Mouse (Mus musculus): ENCODE data around the gene Wtap. TPM values are rescaled to one million over a fixed set of nuclear protein-coding genes. Genes with fewer than 3 reads are reported as not detected.

Gene Wtap
- total and polyA plus RNA-seq, 3 experiments, result 63.5 to 74.0 TPM; not detected in 1

- no peaks in the 10 kb centered on the region for H3K9me3 ChIP-seq (replicated peaks; ENCODE audit: insufficient read depth, low read length)
- no peak for DNase-seq (ENCODE audit: low read depth, low spot score)
- no peak overlapping the region for H3K9ac ChIP-seq (ENCODE audit: control insufficient read depth, low read depth, low read length, poor library complexity, severe bottlenecking)
- H3K4me1 ChIP-seq (ENCODE audit: control insufficient read depth in 1 of 2, insufficient read depth in 2 of 2, low read length in 2 of 2), result peaks cover 0 to 7% of the 10 kb centered on the region in 2 experiments; a peak in 2 of 4 replicates
- peaks cover 2 to 6% of the 10 kb centered on the region in 2 experiments; a peak in 2 of 4 replicates for H3K36me3 ChIP-seq (ENCODE audit: control insufficient read depth in 1 of 2, insufficient read depth in 2 of 2, low read length in 2 of 2)
- no peaks in the 10 kb centered on the region for H3K27me3 ChIP-seq (ENCODE audit: control insufficient read depth in 1 of 2, insufficient read depth in 2 of 2, low read length in 2 of 2)
- no peak for TF ChIP-seq NELFE (IDR thresholded peaks at IDR 0.05; ENCODE audit: low read depth, low read length)
- TF ChIP-seq USF2 (IDR thresholded peaks at IDR 0.05; ENCODE audit: borderline replicate concordance in 1 of 2, insufficient read depth in 1 of 2, low read depth in 1 of 2, low read length in 2 of 2), result no peak
- no peak for TF ChIP-seq POLR2AphosphoS2 (IDR thresholded peaks at IDR 0.05; ENCODE audit: low read length)
- TF ChIP-seq MYB (IDR thresholded peaks at IDR 0.05; ENCODE audit: low read depth, low read length), result no peak
- no peak for TF ChIP-seq TAL1 (IDR thresholded peaks at IDR 0.05; ENCODE audit: low read length)
- no peak for TF ChIP-seq MAZ (IDR thresholded peaks at IDR 0.05; ENCODE audit: low read depth, low read length)
- no peak for TF ChIP-seq CHD2 (IDR thresholded peaks at IDR 0.05; ENCODE audit: low read length)
- TF ChIP-seq GABPA (IDR thresholded peaks at IDR 0.05; ENCODE audit: low read depth, low read length), result no peak
- TF ChIP-seq KAT2A (conservative IDR thresholded peaks at IDR 0.05; ENCODE audit: low read depth, low read length), result no peak
- no peak for TF ChIP-seq CTCF (IDR thresholded peaks at IDR 0.05 in 2 of 3, conservative IDR thresholded peaks at IDR 0.05 in 1 of 3; ENCODE audit: control insufficient read depth in 1 of 3, insufficient read depth in 1 of 3, low read depth in 2 of 3, low read length in 3 of 3, poor library complexity in 1 of 3, severe bottlenecking in 1 of 3)
- TF ChIP-seq RAD21 (IDR thresholded peaks at IDR 0.05; ENCODE audit: low read depth, low read length), result no peak
- no peak for TF ChIP-seq MYC (IDR thresholded peaks at IDR 0.05; ENCODE audit: low read depth, low read length)
- no peak for TF ChIP-seq RCOR1 (IDR thresholded peaks at IDR 0.05; ENCODE audit: low read depth, low read length)
- TF ChIP-seq CHD1 (IDR thresholded peaks at IDR 0.05; ENCODE audit: low read depth, low read length), result no peak
- no peak for TF ChIP-seq SIN3A (IDR thresholded peaks at IDR 0.05; ENCODE audit: low read length)
- TF ChIP-seq ELF1 (IDR thresholded peaks at IDR 0.05; ENCODE audit: low read depth, low read length), result no peak
- TF ChIP-seq BHLHE40 (IDR thresholded peaks at IDR 0.05; ENCODE audit: borderline replicate concordance, low read depth, low read length), result no peak
- TF ChIP-seq ZNF384 (IDR thresholded peaks at IDR 0.05; ENCODE audit: low read depth, low read length), result no peak
- no peaks in the 10 kb centered on the region; the same call in 1 of the 2 replicates for H3K79me2 ChIP-seq (ENCODE audit: control insufficient read depth, insufficient read depth, low read length, poor library complexity)
- H3K27ac ChIP-seq (ENCODE audit: control insufficient read depth, low read depth, low read length), result no peak overlapping the region
- H3K4me3 ChIP-seq (ENCODE audit: control insufficient read depth in 1 of 2, insufficient read depth in 1 of 2, low read depth in 2 of 2, low read length in 2 of 2), result no peak overlapping the region
These were observed 37.3 kb downstream of the Wtap start for GRCm38 (mm10) chr17:12956664-12957063.

DNA sequence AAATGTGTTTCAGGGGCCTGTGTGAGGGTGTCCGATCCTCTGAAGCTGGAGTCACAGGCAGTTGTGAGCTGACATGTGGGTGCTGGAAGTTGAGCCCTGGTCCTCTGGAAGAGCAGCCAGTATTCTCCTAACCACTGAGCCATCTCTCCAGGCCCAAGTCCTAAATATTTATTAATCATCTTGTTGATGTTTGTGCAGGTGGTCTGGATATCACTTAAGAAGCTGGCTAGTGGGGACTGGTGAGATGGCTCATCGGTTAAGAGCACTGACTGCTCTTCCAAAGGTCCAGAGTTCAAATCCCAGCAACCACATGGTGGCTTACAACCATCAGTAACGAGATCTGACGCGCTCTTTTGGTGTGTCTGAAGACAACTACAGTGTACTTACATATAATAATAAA, 44.3 kb downstream of the Wtap start:
- peaks cover 2 to 3% of the 10 kb centered on the region in 2 experiments; a peak in 1 of 4 replicates for H3K4me1 ChIP-seq (ENCODE audit: control insufficient read depth in 1 of 2, insufficient read depth in 2 of 2, low read length in 2 of 2)
- H3K27ac ChIP-seq (ENCODE audit: control insufficient read depth, low read depth, low read length), result no peak overlapping the region
- no peaks in the 10 kb centered on the region for H3K9me3 ChIP-seq (replicated peaks; ENCODE audit: insufficient read depth, low read length)
- peaks cover 0 to 9% of the 10 kb centered on the region in 2 experiments; a peak in 3 of 4 replicates for H3K36me3 ChIP-seq (ENCODE audit: control insufficient read depth in 1 of 2, insufficient read depth in 2 of 2, low read length in 2 of 2)
- TF ChIP-seq TBP (IDR thresholded peaks at IDR 0.05; ENCODE audit: low read depth, low read length) (peak; percentile 50; the same call in 1 of the 2 replicates), ZC3H11A (IDR thresholded peaks at IDR 0.05; ENCODE audit: low read depth, low read length) (no peak)
- no peak for DNase-seq (ENCODE audit: low read depth, low spot score)
- H3K79me2 ChIP-seq (ENCODE audit: control insufficient read depth, insufficient read depth, low read length, poor library complexity), result no peaks in the 10 kb centered on the region
- H3K9ac ChIP-seq (ENCODE audit: control insufficient read depth, low read depth, low read length, poor library complexity, severe bottlenecking), result no peak overlapping the region
- H3K4me3 ChIP-seq (ENCODE audit: control insufficient read depth in 1 of 2, insufficient read depth in 1 of 2, low read depth in 2 of 2, low read length in 2 of 2), result no peak overlapping the region
- no peaks in the 10 kb centered on the region for H3K27me3 ChIP-seq (ENCODE audit: control insufficient read depth in 1 of 2, insufficient read depth in 2 of 2, low read length in 2 of 2)

Data from MEL (cell line).